Mouse (Mus musculus) C3H10T1/2 (cell line): Measurements from ENCODE around the gene Lrrc28. TPM values are rescaled to one million over a fixed set of nuclear protein-coding genes. Genes with fewer than 3 reads are reported as not detected.

ENCODE experiments used
- polyA plus RNA-seq, 2 experiments: library from polyadenylated mRNA; unstranded; fragments of >200 nt; fragmentation: generic; extraction: Trizol; gene quantifications; one replicate each; pipeline ENCODE4 v1.2.1; 2012; ENCODE audit warnings: missing spikeins in 2 of 2

Lrrc28 gene
- 10 to 100 TPM in 1 of 2 experiments, 1 to 10 TPM in 1; 7.9 to 10.2 TPM for polyA plus RNA-seq

DNA sequence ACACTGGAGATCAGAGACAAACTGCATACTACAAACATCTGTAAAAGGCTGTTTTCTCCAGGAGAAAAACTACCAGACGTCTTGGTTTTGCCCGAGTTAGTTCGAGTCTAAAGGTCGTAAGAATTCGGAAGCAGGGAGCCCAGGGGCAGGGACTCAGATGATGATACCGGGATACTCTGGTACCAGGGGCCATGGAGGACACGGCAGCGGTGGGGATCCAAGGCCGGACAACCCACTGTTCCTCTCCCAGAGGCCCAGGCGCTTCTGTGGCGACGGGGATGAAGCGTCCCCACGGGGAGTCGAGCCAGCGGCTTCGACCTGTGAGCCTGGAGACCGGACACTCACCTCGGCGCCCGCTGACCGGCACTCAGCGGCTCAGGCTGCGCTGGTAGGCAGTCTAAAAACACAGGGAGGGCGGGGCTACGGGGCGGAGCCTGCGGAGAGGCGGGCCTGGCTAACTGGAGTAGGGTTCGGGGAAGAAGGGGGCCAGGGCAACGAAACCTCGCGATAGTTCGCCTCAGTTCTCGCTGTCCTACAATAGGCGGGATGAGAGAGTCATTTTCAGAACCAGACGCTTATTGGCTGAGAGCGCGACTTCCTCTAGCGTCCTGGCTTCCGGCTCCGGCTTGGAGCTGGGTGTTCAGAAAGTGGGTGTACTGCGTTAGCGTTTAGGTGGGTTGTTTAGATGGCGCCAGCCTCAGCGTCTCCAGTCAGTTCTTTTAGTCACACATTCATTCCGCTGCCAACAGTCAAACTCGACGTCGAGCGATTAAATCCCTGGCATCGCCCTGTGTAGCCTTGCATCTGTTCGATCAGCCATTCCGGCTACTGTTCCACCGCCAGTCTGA is at the start of gene Lrrc28:
Gene Lrrc28 (minus strand): TSS at position 436 of the 848 bp plus-strand sequence.

DNA sequence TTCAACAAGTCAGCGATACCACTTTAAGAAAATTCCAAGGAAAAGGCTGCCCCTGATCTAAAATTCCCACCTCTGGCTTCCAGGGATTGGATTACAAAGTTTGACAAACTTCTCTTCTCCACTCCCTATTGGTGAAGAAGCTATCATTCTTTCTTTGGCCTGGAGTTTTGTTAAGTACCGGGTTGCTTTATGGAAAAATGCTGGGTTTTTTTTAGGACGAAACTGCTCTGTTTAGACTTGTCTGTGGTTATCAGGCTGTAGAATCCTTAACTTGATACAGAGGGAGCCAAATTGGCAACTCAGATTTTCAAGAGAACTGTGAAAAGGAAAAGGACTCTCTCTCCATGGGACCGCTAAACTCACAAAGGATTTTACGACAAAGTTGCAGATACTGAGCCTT is 2.2 kb upstream of the Lrrc28 start, which contains the start of gene Ttc23:
Gene Ttc23 (plus strand): TSS at position 134 of the 400 bp plus-strand sequence.

Other genes starting within 250 kb of the Lrrc28 start
- gene Ttc23, start 2.1 kb upstream of the Lrrc28 start, polyA plus RNA-seq: 10 to 100 TPM in 1 of 2 experiments, 1 to 10 TPM in 1; 2.9 to 22.5 TPM
- 1 to 10 TPM in 1 of 2 experiments, under 1 TPM in 1; 0.07 to 8.1 TPM for gene Synm, start 114.5 kb upstream of the Lrrc28 start, polyA plus RNA-seq